Mouse (Mus musculus) ovary, postnatal 10 days (tissue): ENCODE measurements around the gene Birc6.
"Not testable (repeated sequence)": the region's sequence is repeated elsewhere in the genome, so short reads cannot be mapped to it uniquely, and the experiment has no call there.

ENCODE experiments used
- DNase-seq: peaks from one replicate; pipeline ENCODE4 v3.0.0; 2022; ENCODE audit warnings: low spot score

The Birc6 gene

GRCm38 (mm10) chr17:74564151-74564550, 36.1 kb downstream of the Birc6 start:
- no peak for DNase-seq

- DNase-seq = no peak
These were observed 41.1 kb downstream of the Birc6 start for GRCm38 (mm10) chr17:74569219-74569618.

GRCm38 (mm10) chr17:74570585-74570984, 42.5 kb downstream of the Birc6 start:
- no peak for DNase-seq

GRCm38 (mm10) chr17:74577173-74577572, 49.1 kb downstream of the Birc6 start:
- DNase-seq = no peak

- DNase-seq = no peak
These were observed 51.5 kb downstream of the Birc6 start for GRCm38 (mm10) chr17:74579586-74579985.

- DNase-seq = no peak
These were observed 52.6 kb downstream of the Birc6 start for GRCm38 (mm10) chr17:74580738-74581137.

- no peak for DNase-seq
These were observed 58.7 kb downstream of the Birc6 start for GRCm38 (mm10) chr17:74586768-74587167.

- no peak for DNase-seq
These were observed 70.8 kb downstream of the Birc6 start for GRCm38 (mm10) chr17:74598908-74599307.

GRCm38 (mm10) chr17:74599396-74599795, 71.3 kb downstream of the Birc6 start:
- DNase-seq = no peak

GRCm38 (mm10) chr17:74601201-74601600, 73.1 kb downstream of the Birc6 start:
- no peak for DNase-seq

- DNase-seq = no peak
These were observed 102.7 kb downstream of the Birc6 start for GRCm38 (mm10) chr17:74630798-74631197.

GRCm38 (mm10) chr17:74642445-74642844, 114.3 kb downstream of the Birc6 start:
- no peak for DNase-seq

- no peak for DNase-seq
These were observed 130.3 kb downstream of the Birc6 start for GRCm38 (mm10) chr17:74658362-74658761.

GRCm38 (mm10) chr17:74668010-74668409, 139.9 kb downstream of the Birc6 start:
- DNase-seq = no peak

- DNase-seq = no peak
These were observed 141.9 kb downstream of the Birc6 start for GRCm38 (mm10) chr17:74670031-74670430.

- no peak for DNase-seq
These were observed 144.4 kb downstream of the Birc6 start for GRCm38 (mm10) chr17:74672446-74672845.

- DNase-seq = no peak
These were observed 145.2 kb downstream of the Birc6 start for GRCm38 (mm10) chr17:74673251-74673650.

- DNase-seq = no peak
These were observed 150.0 kb downstream of the Birc6 start for GRCm38 (mm10) chr17:74678061-74678460.

- no peak for DNase-seq
These were observed 156.8 kb downstream of the Birc6 start for GRCm38 (mm10) chr17:74684927-74685326.

- no peak for DNase-seq
These were observed 160.5 kb downstream of the Birc6 start for GRCm38 (mm10) chr17:74688555-74688954.

- no peak for DNase-seq
These were observed 161.3 kb downstream of the Birc6 start for GRCm38 (mm10) chr17:74689406-74689805.

- not testable (repeated sequence) for DNase-seq
These were observed 173.6 kb downstream of the Birc6 start for GRCm38 (mm10) chr17:74701661-74702060.

- no peak for DNase-seq
These were observed 177.4 kb downstream of the Birc6 start for GRCm38 (mm10) chr17:74705480-74705879.

- DNase-seq = no peak
These were observed 178.5 kb downstream of the Birc6 start for GRCm38 (mm10) chr17:74706593-74706992.

- no peak for DNase-seq
These were observed 179.6 kb downstream of the Birc6 start for GRCm38 (mm10) chr17:74707637-74708152.
